Mouse (Mus musculus) urinary bladder, postnatal 4 days (tissue): ENCODE data around the gene Mrps36.
A peak's percentile ranks its signal among the peaks of the same experiment; 100 is the strongest.
"Not testable (repeated sequence)": the region's sequence is repeated elsewhere in the genome, so short reads cannot be mapped to it uniquely, and the experiment has no call there.

Experiments
- DNase-seq, 2 experiments: peaks; one replicate each; pipeline ENCODE4 v3.0.0; 2021 to 2022; ENCODE audit warnings: low spot score in 2 of 2

Mrps36 gene

GRCm38 (mm10) chr13:100732756-100733155, 11.7 kb downstream of the Mrps36 start:
- no peak for DNase-seq

- not testable (repeated sequence) for DNase-seq
These were observed 12.9 kb downstream of the Mrps36 start for GRCm38 (mm10) chr13:100731462-100732046.

- DNase-seq = peak; percentile 92 to 93
These were observed 13.6 kb downstream of the Mrps36 start, which contains the start of gene Cdk7 for GRCm38 (mm10) chr13:100730861-100731176. Gene Cdk7 (minus strand): TSS chr13:100730939.

GRCm38 (mm10) chr13:100730153-100730860, 14.2 kb downstream of the Mrps36 start:
- peak in 1 of 2 experiments; percentile 19 for DNase-seq

DNA sequence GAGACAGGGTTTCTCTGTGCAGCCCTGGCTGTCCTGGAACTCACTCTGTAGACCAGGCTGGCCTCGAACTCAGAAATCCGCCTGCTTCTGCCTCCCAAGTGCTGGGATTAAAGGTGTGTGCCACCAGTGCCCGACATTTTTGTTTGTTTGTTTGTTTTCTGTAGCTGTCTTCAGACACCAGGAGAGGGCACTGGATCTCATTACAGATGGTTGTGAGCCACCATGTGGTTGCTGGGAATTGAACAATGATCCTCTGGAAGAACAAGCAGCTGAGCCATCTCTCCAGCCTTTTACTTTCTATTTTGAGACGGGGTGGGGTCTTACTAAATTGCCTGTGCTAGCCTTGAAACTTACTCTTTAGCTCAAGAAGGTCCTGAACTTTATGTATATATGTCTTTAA, 15.9 kb downstream of the Mrps36 start:
- not testable (repeated sequence) for DNase-seq

GRCm38 (mm10) chr13:100728086-100728485, 16.4 kb downstream of the Mrps36 start:
- no peak for DNase-seq

- no peak for DNase-seq
These were observed 19.3 kb downstream of the Mrps36 start for GRCm38 (mm10) chr13:100725194-100725593.

- DNase-seq = peak in 1 of 2 experiments; percentile 39
These were observed 20.3 kb downstream of the Mrps36 start for GRCm38 (mm10) chr13:100724051-100724754.

- DNase-seq = no peak
These were observed 22.8 kb downstream of the Mrps36 start for GRCm38 (mm10) chr13:100721656-100722055.

GRCm38 (mm10) chr13:100715467-100715866, 29.0 kb downstream of the Mrps36 start:
- DNase-seq = no peak

DNA sequence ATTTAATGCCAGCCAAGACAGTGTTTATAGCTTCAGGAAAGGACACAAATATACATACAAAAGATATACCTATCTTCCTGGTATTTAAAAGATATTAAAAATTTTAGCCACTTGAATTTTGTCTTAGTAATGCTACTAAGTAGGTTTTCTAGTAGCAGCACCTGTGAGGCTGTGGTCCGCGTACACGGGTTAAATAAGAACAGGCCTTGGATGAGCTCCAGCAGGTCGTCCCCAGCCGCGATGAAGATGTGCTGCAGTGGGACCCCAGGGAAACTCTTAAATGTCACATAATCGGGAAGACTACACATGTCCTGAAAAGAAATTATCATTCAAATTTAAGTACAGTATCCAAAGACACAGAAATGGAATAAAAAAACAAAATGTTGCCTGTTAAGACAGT, 38.3 kb downstream of the Mrps36 start:
- no peak for DNase-seq

DNA sequence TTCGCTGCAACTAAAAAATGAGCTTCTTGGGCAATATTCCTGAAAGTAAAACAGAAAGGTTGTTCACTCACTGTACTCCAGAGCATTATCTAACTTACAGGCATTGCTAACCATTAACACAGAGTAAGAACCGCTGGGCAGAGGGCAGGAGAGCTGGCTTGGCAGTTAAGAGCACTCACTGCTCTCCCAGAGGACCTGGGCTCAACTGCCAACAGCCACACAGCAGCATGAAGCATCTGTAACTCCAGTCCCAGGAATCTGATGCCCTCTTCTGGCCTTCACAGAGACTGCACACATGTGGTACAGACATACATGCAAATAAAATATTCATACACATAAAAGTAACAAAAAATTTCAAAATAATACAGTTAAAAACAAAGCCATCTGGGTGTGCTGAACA, 41.0 kb downstream of the Mrps36 start:
- DNase-seq = no peak

DNA sequence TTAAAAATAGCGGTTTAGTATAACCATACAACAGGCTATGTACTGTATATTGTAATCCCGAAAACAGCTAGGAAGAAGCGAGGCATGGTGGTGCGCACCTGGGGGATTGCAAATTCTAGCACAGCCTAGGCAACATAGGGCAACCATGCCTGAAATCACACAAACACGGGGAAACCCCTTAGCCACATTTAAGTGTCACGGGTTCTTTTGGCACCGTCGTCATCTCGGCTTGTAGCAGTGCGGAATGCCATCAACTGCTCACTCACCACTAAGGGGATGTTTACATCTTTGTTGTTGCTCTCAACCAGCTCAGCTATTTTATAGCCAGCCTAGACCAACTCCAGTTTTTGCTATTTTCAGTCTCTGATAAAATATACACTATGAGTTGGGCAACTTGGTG, 45.6 kb downstream of the Mrps36 start:
- no peak for DNase-seq

DNA sequence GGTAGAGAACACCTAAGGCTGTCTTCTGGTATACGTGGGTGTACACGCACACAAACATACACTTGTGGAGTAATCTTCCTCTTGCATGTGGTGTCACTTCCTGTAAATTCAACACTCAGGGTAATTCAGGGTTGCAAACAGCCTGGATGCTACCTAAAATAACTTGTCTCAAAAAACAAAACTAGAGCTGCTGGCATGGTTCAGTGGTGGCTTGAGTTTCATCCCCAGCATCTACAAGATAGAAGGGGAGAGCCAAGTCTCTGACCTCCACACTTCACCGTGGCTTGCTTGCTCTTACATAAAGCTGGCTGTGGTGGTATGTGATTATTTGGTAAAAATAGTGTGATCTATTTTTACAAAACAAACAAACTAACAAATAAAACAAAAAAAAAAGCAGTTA, 46.9 kb downstream of the Mrps36 start:
- no peak for DNase-seq

GRCm38 (mm10) chr13:100687513-100687912, 56.9 kb downstream of the Mrps36 start:
- DNase-seq = no peak
